Mouse (Mus musculus): ENCODE measurements around the gene Fthl17d. TPM values are rescaled to one million over a fixed set of nuclear protein-coding genes. Genes with fewer than 3 reads are reported as not detected.
"Not testable (repeated sequence)": the region's sequence is repeated elsewhere in the genome, so short reads cannot be mapped to it uniquely, and the experiment has no call there.

Fthl17d gene
- not detected for total RNA-seq (2021)
- long read RNA-seq, experiment 1, result 0 reads
- long read RNA-seq, experiment 2, result 0 reads

DNA sequence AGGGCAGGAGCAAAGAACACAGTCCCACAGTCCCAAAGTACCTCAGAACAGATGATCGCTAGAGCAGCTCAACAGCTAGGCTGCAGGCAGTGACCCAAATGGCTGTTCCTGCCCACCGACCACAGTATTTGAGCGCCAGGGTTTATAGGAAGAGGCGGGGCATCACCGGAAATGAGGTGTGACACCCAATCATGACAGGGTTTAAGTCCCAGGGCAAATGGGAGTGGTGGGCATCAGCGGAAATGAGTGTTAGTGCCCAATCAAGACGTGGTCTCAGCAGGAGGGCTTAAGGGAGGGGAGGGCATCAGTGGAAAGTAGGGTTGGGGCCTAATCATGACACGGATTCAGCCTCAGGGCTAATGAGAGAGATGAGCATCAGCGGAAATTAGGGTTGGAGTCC is at the start of gene Fthl17d:
TSS of gene Fthl17d (minus strand) at position 101 of the 400 bp plus-strand sequence.
- H3K27ac ChIP-seq; DNase-seq (ENCODE audit: low spot score in 2 of 2); H3K4me3 ChIP-seq: not testable (repeated sequence)

DNA sequence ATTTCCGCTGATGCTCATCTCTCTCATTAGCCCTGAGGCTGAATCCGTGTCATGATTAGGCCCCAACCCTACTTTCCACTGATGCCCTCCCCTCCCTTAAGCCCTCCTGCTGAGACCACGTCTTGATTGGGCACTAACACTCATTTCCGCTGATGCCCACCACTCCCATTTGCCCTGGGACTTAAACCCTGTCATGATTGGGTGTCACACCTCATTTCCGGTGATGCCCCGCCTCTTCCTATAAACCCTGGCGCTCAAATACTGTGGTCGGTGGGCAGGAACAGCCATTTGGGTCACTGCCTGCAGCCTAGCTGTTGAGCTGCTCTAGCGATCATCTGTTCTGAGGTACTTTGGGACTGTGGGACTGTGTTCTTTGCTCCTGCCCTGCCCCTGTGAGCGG is 46.6 kb upstream of the Fthl17d start, which contains the start of gene Fthl17e:
TSS of gene Fthl17e (plus strand) at position 301 of the 400 bp plus-strand sequence.
- not testable (repeated sequence) for H3K4me3 ChIP-seq; DNase-seq (ENCODE audit: low spot score in 2 of 2); H3K27ac ChIP-seq

DNA sequence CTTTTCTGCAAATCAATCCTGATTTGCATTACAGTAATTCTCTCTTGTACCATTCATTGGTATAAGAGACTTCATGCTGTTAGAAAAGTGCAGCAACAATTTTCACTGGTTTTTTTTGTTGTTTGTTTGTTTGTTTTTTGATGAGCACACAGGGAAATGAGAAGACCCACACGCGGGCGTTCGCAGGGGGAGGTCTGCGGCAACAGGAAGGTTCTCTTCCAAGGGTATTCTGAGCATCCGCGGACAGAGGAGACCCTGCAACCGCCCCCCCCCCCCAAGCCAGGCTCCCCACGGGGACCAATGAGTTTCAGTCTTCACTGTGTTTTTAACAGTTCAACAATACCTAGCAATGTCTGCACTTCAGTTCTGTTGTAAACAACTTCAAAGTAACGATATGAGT is 32.9 kb upstream of the Fthl17d start:
- H3K27ac ChIP-seq, result no peak overlapping the region
- H3K4me3 ChIP-seq, result no peak overlapping the region
- no peak for TF ChIP-seq CTCF (conservative IDR thresholded peaks at IDR 0.05)
- DNase-seq (ENCODE audit: low spot score in 2 of 2), result no peak

DNA sequence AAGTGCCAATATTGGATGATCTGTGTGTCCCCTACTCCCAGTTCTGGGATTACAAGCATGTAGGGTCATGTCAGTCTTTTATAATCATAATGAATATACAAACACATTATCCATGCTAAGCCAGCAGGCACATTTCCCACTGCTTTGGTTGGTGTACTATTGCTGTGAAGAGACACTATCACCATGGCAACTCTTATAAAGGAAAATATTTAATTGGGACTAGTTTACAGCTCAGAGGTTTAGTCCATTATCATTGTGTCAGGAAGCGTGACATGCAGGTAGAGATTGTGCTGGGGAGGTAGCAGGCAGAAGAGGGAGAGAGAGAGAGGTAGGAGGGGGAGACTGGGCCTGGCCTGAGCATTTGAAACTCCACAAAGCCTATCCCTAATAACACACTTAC is 29.5 kb upstream of the Fthl17d start:
- Histone ChIP-seq H3K4me3 (no peak overlapping the region), H3K27ac (no peak overlapping the region)
- DNase-seq (ENCODE audit: low spot score in 2 of 2), result no peak
- no peak for TF ChIP-seq CTCF (conservative IDR thresholded peaks at IDR 0.05)

DNA sequence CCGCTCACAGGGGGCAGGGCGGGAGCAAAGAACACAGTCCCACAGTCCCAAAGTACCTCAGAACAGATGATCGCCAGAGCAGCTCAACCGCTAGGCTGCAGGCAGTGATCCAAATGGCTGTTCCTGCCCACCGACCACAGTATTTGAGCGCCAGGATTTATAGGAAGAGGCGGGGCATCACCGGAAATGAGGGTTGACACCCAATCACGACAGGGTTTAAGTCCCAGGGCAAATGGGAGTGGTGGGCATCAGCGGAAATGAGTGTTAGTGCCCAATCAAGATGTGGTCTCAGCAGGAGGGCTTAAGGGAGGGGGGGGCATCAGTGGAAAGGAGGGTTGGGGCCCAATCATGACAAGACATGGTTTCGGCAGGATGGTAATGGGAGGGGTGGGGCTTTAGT is 10.1 kb downstream of the Fthl17d start, which contains the start of gene Fthl17c:
TSS of gene Fthl17c (minus strand) at position 101 of the 400 bp plus-strand sequence.
- DNase-seq (ENCODE audit: low spot score in 2 of 2); H3K4me3 ChIP-seq; H3K27ac ChIP-seq: not testable (repeated sequence)

DNA sequence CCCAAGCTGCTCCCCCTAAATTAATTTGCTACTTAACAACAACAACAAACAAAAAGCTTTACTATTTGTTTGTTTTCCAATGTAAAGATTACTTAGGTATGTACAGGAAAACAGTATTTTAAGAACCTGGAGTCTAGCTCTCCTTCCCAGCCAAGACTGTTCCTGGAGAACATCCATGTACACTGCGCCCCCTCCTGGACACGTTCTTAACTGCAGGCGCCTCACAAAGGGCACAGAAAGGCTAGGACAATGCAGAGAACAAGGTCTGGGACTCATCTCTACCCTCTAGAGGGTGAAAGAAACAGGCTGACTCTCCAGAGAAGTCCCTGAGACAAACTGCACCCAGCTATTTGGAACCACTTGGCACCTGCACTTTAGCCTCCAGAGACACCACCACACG is 21.9 kb downstream of the Fthl17d start:
- TF ChIP-seq CTCF (conservative IDR thresholded peaks at IDR 0.05), result peak; percentile 65
- H3K27ac ChIP-seq, H3K4me3 ChIP-seq: not testable (repeated sequence)
- peak in 1 of 2 experiments; percentile 16 for DNase-seq (ENCODE audit: low spot score in 2 of 2)

DNA sequence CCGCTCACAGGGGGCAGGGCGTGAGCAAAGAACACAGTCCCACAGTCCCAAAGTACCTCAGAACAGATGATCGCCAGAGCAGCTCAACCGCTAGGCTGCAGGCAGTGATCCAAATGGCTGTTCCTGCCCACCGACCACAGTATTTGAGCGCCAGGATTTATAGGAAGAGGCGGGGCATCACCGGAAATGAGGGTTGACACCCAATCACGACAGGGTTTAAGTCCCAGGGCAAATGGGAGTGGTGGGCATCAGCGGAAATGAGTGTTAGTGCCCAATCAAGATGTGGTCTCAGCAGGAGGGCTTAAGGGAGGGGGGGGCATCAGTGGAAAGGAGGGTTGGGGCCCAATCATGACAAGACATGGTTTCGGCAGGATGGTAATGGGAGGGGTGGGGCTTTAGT is 23.7 kb downstream of the Fthl17d start, which contains the start of gene Fthl17b:
TSS of gene Fthl17b (minus strand) at position 101 of the 400 bp plus-strand sequence.
- DNase-seq (ENCODE audit: low spot score in 2 of 2), result not testable (repeated sequence)

DNA sequence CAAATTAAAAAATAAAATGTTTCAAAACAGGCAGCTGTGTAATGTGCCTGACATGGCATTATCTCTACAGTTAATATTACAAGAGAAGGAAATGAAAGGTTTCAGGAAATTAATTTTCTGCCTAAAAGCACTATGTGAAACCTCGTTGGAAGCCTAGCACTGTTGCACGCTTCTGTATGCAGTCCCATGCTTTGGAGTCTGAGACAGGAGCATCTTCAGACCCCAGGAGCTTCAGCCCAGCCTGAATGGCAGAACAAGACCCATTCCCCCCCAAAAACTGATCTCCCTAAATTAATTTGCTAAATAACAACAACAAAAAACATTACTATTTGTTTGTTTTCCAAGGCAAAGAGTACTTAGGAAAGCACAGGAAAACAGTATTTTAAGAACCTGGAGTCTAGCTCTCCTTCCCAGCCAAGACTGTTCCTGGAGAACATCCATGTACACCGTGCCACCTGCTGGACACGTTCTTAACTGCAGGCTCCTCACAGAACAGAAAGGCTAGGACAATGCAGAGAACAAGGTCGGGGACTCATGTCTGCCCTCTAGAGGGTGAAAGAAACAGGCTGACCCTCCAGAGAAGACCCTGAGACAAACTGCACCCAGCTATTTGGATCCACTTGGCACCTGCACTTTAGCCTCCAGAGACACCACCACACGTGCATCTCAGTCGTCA is 38.3 kb downstream of the Fthl17d start:
- peak; percentile 82 for TF ChIP-seq CTCF (conservative IDR thresholded peaks at IDR 0.05)
- not testable (repeated sequence) for H3K27ac ChIP-seq, H3K4me3 ChIP-seq
- peak; percentile 77 to 84 for DNase-seq (ENCODE audit: low spot score in 2 of 2)

More for the DNA sequence above, 23.7 kb downstream of the Fthl17d start, which contains the start of gene Fthl17b:
- not testable (repeated sequence) for H3K4me3 ChIP-seq, H3K27ac ChIP-seq

DNA sequence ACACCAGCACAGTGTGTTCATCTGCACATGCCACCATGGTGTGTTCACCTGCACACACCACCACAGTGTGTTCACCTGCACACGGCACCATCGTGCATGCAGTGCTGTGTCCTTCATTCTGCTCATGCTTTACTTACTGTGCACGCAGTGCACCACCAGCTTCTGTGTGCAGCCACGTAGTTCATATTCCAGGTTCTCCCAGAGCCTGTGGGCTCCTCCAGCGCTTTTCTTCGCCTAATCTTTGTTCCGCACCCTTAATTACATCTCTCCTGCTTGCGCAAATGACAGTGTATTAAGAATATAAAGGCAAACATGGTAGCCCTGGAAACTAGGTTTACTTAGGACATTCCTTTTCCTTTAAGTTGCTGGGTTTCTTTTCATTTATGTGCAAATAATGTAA is 42.5 kb downstream of the Fthl17d start:
- no peak for DNase-seq (ENCODE audit: low spot score in 2 of 2)
- no peak overlapping the region for H3K27ac ChIP-seq
- TF ChIP-seq CTCF (conservative IDR thresholded peaks at IDR 0.05), result no peak
- no peak overlapping the region for H3K4me3 ChIP-seq

Other genes starting within 250 kb of the Fthl17d start
- gene Ssx9, start 238.3 kb downstream of the Fthl17d start, total RNA-seq (2021), result not detected
- gene Ssxb5, start 183.1 kb downstream of the Fthl17d start, total RNA-seq (2021), result not detected
- gene Gm6592, start 142.8 kb downstream of the Fthl17d start, total RNA-seq (2021), result not detected
- gene Gm5751, start 112.5 kb downstream of the Fthl17d start, total RNA-seq (2021), result not detected
- 10 to 100 TPM; 28.7 to 34.1 TPM for gene B630019K06Rik, start 94.4 kb downstream of the Fthl17d start, total RNA-seq (2021)
- gene Fthl17b, start 23.8 kb downstream of the Fthl17d start, total RNA-seq (2021), result not detected
- not detected for gene Fthl17c, start 10.2 kb downstream of the Fthl17d start, total RNA-seq (2021)
- not detected for gene Fthl17e, start 46.7 kb upstream of the Fthl17d start, total RNA-seq (2021)
- not detected for gene Fthl17f, start 76.3 kb upstream of the Fthl17d start, total RNA-seq (2021)
- not detected for gene 4930402K13Rik, start 117.8 kb upstream of the Fthl17d start, total RNA-seq (2021)
- gene Lancl3, start 213.1 kb upstream of the Fthl17d start, total RNA-seq (2021), result 1 to 10 TPM; 4.8 to 5.1 TPM

Measured in layer of hippocampus, adult 2 months (tissue).